Mouse (Mus musculus) kidney, embryonic 14.5 days (tissue): ENCODE data around the gene Klhl5. TPM values are rescaled to one million over a fixed set of nuclear protein-coding genes. Genes with fewer than 3 reads are reported as not detected.
A peak's percentile ranks its signal among the peaks of the same experiment; 100 is the strongest.
"Not testable (repeated sequence)": the region's sequence is repeated elsewhere in the genome, so short reads cannot be mapped to it uniquely, and the experiment has no call there.

Source experiments
- ATAC-seq: fragments of 200-750 bp; cut with Nextera tagmentation; 2 replicates; pipeline ENCODE4 v1.8.0; 2017; ENCODE audit warnings: moderate number of reproducible peaks, mild to moderate bottlenecking, moderate TSS enrichment, moderate library complexity; ENCODE audit not compliant: low FRiP score, low TSS enrichment
- H3K27ac ChIP-seq: fragments of 300-500 bp; sonication (generic); 2 replicates; pipeline ENCODE4 v1.5.1; 2014; ENCODE audit warnings: low read depth, mild to moderate bottlenecking, low read length, moderate library complexity, mixed read lengths
- H3K27me3 ChIP-seq: fragments of 300-500 bp; sonication (generic); 2 replicates; pipeline ENCODE4 v1.6.1; 2014; ENCODE audit warnings: mild to moderate bottlenecking, low read length; ENCODE audit not compliant: control insufficient read depth, insufficient read depth
- H3K36me3 ChIP-seq: fragments of 300-500 bp; sonication (generic); 2 replicates; pipeline ENCODE4 v1.6.1; 2014; ENCODE audit warnings: low read length, mixed read lengths; ENCODE audit not compliant: control insufficient read depth, insufficient read depth
- H3K4me1 ChIP-seq: fragments of 300-500 bp; sonication (generic); 2 replicates; pipeline ENCODE4 v1.6.1; 2014; ENCODE audit warnings: low read length, mixed read lengths; ENCODE audit not compliant: control insufficient read depth, insufficient read depth
- H3K4me2 ChIP-seq: fragments of 300-500 bp; sonication (generic); replicated peaks from 2 replicates; pipeline ENCODE4 v1.6.1; 2014; ENCODE audit warnings: low read depth, mild to moderate bottlenecking, low read length
- H3K4me3 ChIP-seq: fragments of 300-500 bp; sonication (generic); 2 replicates; pipeline ENCODE4 v1.5.1; 2014; ENCODE audit warnings: mild to moderate bottlenecking, low read length
- H3K9ac ChIP-seq: fragments of 300-500 bp; sonication (generic); 2 replicates; pipeline ENCODE4 v1.6.1; 2014; ENCODE audit warnings: low read depth, mild to moderate bottlenecking, low read length, moderate library complexity
- H3K9me3 ChIP-seq: fragments of 300-500 bp; sonication (generic); 2 replicates; pipeline ENCODE4 v1.6.1; 2016; ENCODE audit warnings: low read length; ENCODE audit not compliant: control insufficient read depth
- WGBS: fragments of 180-500 bp; shearing (Covaris S2); extraction: QIAGEN DNeasy Blood & Tissue Kit; methylation state at CpG from one replicate; pipeline ENCODE4 v1.1.7; 2014; 5-methylcytosine and 5-hydroxymethylcytosine counted together
- polyA plus RNA-seq: library from polyadenylated mRNA; unstranded; fragments of >200 nt; fragmentation: Nextera tagmentation; extraction: Ambion mirVana; gene quantifications from 2 replicates; pipeline ENCODE4 v1.2.1, GENCODE M21; 2014

Klhl5 gene
- polyA plus RNA-seq, 1 experiment from 2014 or later: 22.4 TPM

- Histone ChIP-seq H3K4me2 (no peak overlapping the region), H3K9me3 (no peaks in the 10 kb centered on the region), H3K36me3 (no peaks in the 10 kb centered on the region), H3K27me3 (no peaks in the 10 kb centered on the region), H3K4me1 (no peaks in the 10 kb centered on the region), H3K27ac (no peak overlapping the region), H3K9ac (no peak overlapping the region), H3K4me3 (no peak overlapping the region)
- ATAC-seq: no peak
- WGBS: 68% methylated on average over 3 of the region's 3 CpGs
Observed at GRCm38 (mm10) chr5:65102026-65102640, 5.2 kb upstream of the Klhl5 start.

GRCm38 (mm10) chr5:65102641-65103042 is 4.7 kb upstream of the Klhl5 start:
- H3K9ac ChIP-seq: no peak overlapping the region
- no peaks in the 10 kb centered on the region for H3K9me3 ChIP-seq
- H3K36me3 ChIP-seq: no peaks in the 10 kb centered on the region
- H3K27me3 ChIP-seq: no peaks in the 10 kb centered on the region
- no peaks in the 10 kb centered on the region for H3K4me1 ChIP-seq
- H3K27ac ChIP-seq: peak overlapping the region; percentile 4; the same call in 1 of the 2 replicates
- H3K4me3 ChIP-seq: no peak overlapping the region
- no peak for ATAC-seq
- 78% methylated on average over 10 of the region's 10 CpGs for WGBS
- no peak overlapping the region for H3K4me2 ChIP-seq

DNA sequence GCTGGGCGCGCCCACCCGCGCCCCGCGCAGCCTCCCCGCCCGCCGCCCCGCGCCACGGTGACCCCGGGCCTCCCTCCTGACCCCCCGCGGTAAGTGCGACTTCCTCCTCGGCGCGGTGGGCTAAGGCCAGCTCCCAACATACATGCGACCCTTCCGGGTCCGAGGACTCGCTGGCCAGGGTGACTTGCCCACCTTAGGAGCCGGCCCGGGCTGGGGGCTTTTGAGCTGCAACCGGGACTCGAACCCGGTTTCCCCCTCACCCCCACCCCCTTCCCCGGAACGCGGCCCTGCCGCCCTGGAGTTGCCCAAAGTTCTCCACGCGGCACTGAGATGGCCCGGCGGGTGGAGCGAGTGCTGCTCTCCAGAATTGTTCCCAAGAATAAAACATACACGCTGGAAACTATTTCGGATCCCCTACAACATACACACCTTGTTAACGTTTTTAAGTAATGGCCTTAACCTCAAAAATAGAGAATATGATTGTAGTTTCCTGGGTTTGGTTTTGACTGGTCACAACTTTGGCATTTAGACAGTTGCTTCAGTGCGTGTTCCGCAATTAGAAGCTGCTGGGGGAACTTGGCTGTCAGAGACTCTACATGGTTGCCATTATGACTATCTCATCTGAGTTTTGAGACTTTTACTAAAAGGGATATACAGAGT is 564 bp downstream of the Klhl5 start:
- H3K4me1 ChIP-seq: 0 out of 2 replicates have a peak, but pooled peaks cover 3% of the 10 kb centered on the region
- peak overlapping the region; percentile 73 for H3K4me3 ChIP-seq
- H3K27me3 ChIP-seq: no peaks in the 10 kb centered on the region
- peak overlapping the region; percentile 54 for H3K4me2 ChIP-seq
- no peaks in the 10 kb centered on the region for H3K9me3 ChIP-seq
- peak overlapping the region; percentile 81; the same call in 1 of the 2 replicates for H3K27ac ChIP-seq
- WGBS: 2% methylated on average over 35 of the region's 42 CpGs
- no peak; the same call in 1 of the 2 replicates for ATAC-seq
- H3K36me3 ChIP-seq: no peaks in the 10 kb centered on the region
- peak overlapping the region; percentile 92 for H3K9ac ChIP-seq

GRCm38 (mm10) chr5:65112225-65112624 is 4.9 kb downstream of the Klhl5 start:
- not testable (repeated sequence) for H3K4me1 ChIP-seq, H3K9ac ChIP-seq, H3K4me2 ChIP-seq, H3K4me3 ChIP-seq, ATAC-seq, H3K27me3 ChIP-seq, H3K27ac ChIP-seq, H3K9me3 ChIP-seq, H3K36me3 ChIP-seq
- 57% methylated on average over 3 of the region's 3 CpGs for WGBS

GRCm38 (mm10) chr5:65113323-65113722 is 6.0 kb downstream of the Klhl5 start:
- Histone ChIP-seq H3K4me2 (no peak overlapping the region), H3K27ac (no peak overlapping the region), H3K36me3 (no peaks in the 10 kb centered on the region; the same call in 1 of the 2 replicates), H3K9ac (no peak overlapping the region), H3K4me1 (0 out of 2 replicates have a peak, but pooled peaks cover 3% of the 10 kb centered on the region), H3K27me3 (no peaks in the 10 kb centered on the region), H3K4me3 (no peak overlapping the region), H3K9me3 (no peaks in the 10 kb centered on the region)
- no peak for ATAC-seq
- 92% methylated on average over 6 of the region's 6 CpGs for WGBS

GRCm38 (mm10) chr5:65116789-65117188 is 9.4 kb downstream of the Klhl5 start:
- Histone ChIP-seq H3K4me2 (no peak overlapping the region), H3K27me3 (no peaks in the 10 kb centered on the region), H3K36me3 (no peaks in the 10 kb centered on the region; the same call in 1 of the 2 replicates), H3K4me1 (no peaks in the 10 kb centered on the region), H3K27ac (no peak overlapping the region), H3K4me3 (no peak overlapping the region), H3K9me3 (no peaks in the 10 kb centered on the region), H3K9ac (no peak overlapping the region)
- WGBS: 100% methylated on average over 2 of the region's 2 CpGs
- ATAC-seq: no peak

DNA sequence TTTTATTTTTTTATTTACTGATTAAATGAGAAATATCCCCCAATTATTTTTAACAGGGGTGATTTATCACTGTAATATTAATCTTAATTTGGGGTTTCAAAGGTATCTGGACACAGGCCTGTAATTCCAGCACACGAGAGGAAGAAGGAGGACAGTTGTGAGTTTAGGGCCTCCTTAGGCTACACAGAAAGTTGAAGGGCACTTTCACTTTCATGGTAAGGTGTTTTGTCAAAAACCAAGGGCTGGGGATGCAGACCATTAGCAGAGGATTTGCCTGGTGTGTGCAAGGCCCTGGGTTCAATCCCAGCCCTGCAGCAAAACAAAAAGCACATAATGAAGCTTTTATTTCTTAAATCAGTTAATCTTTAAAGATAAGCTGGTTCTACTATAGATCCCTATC is 12.2 kb downstream of the Klhl5 start:
- no peak overlapping the region for H3K4me2 ChIP-seq
- H3K36me3 ChIP-seq: no peaks in the 10 kb centered on the region; the same call in 1 of the 2 replicates
- no peaks in the 10 kb centered on the region for H3K27me3 ChIP-seq
- H3K9ac ChIP-seq: no peak overlapping the region
- no peak overlapping the region for H3K4me3 ChIP-seq
- no peak for ATAC-seq
- 63% methylated on average over 1 of the region's 1 CpGs for WGBS
- no peak overlapping the region for H3K27ac ChIP-seq
- no peaks in the 10 kb centered on the region for H3K4me1 ChIP-seq
- no peaks in the 10 kb centered on the region for H3K9me3 ChIP-seq

DNA sequence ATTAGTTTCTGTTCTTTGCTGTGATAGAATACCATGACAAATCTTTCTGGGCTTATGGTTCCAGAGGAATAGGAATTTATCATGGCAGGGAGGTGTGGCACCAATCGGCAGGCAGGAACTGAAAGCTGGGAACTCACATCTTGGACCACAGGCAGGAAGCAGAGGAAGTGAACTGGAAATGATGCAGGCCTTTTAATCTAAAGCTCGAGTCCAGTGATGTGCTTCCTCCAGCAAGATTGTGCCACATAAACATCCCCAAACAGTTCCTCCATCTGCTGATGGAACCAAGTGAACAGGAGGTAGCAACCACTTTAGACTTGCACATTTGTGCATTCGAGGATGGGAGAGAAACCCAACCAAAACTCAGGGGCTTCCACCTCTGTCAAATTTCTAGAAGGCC is 12.6 kb downstream of the Klhl5 start:
- H3K4me3 ChIP-seq: no peak overlapping the region

DNA sequence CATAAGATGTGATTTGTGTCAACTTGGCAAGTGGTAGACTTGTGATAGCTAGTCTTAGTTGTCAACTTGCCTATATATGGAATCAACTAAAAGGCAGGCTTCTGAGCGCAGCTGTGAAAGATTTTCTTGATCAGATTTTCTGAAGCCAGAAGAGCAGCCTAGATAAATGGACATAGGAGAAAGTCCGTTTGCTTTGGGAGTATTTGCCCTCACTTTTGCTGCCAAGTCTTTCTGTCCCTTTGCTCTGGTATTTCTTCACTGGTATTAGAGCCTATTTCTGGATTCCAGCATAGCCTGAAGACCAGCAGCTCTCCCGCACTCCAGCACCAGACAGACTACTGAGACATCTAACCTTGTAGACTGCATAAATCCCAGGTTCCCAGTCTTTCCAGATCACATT is 15.3 kb downstream of the Klhl5 start:
- no peak for ATAC-seq
- Histone ChIP-seq H3K27ac (no peak overlapping the region), H3K36me3 (no peaks in the 10 kb centered on the region; the same call in 1 of the 2 replicates), H3K4me3 (no peak overlapping the region), H3K9ac (no peak overlapping the region), H3K4me1 (no peaks in the 10 kb centered on the region), H3K9me3 (no peaks in the 10 kb centered on the region), H3K27me3 (no peaks in the 10 kb centered on the region), H3K4me2 (no peak overlapping the region)
- 93% methylated on average over 3 of the region's 3 CpGs for WGBS

More for the DNA sequence above, 12.6 kb downstream of the Klhl5 start:
- H3K9me3 ChIP-seq: no peaks in the 10 kb centered on the region
- no peak for ATAC-seq
- H3K9ac ChIP-seq: no peak overlapping the region
- H3K27me3 ChIP-seq: no peaks in the 10 kb centered on the region
- 61% methylated on average over 3 of the region's 3 CpGs for WGBS
- H3K4me1 ChIP-seq: no peaks in the 10 kb centered on the region
- H3K4me2 ChIP-seq: no peak overlapping the region
- no peaks in the 10 kb centered on the region; the same call in 1 of the 2 replicates for H3K36me3 ChIP-seq
- no peak overlapping the region for H3K27ac ChIP-seq
